Mouse (Mus musculus) embryonic fibroblast, embryonic 13.5 days (primary cell): ENCODE data around the gene Car10. TPM values are rescaled to one million over a fixed set of nuclear protein-coding genes. Genes with fewer than 3 reads are reported as not detected.

Experiments
- H3K27ac ChIP-seq: 2 replicates; pipeline ENCODE4 v1.5.1; 2012; ENCODE audit warnings: low read length, control low read depth, inconsistent platforms; ENCODE audit not compliant: insufficient read depth
- H3K4me1 ChIP-seq: 2 replicates; pipeline ENCODE4 v1.6.1; 2011; ENCODE audit warnings: low read length; ENCODE audit not compliant: control insufficient read depth, insufficient read depth
- H3K4me3 ChIP-seq: 2 replicates; pipeline ENCODE4 v1.5.1; 2011; ENCODE audit warnings: mild to moderate bottlenecking, control low read depth, low read length; ENCODE audit not compliant: insufficient read depth
- CTCF ChIP-seq: IDR thresholded peaks from 2 replicates; pipeline ENCODE4 v1.5.1; 2011; ENCODE audit warnings: mild to moderate bottlenecking, control low read depth, low read length, moderate library complexity, borderline replicate concordance; ENCODE audit not compliant: insufficient read depth
- POLR2A ChIP-seq: IDR thresholded peaks from 2 replicates; pipeline ENCODE4 v1.6.1; 2011; ENCODE audit warnings: low read depth, mild to moderate bottlenecking, control low read depth, low read length, moderate library complexity
- polyA plus RNA-seq: library from polyadenylated mRNA; stranded (reverse); fragments of >200 nt; gene quantifications from 2 replicates; pipeline ENCODE4 v1.2.4, GENCODE M21; 2011; ENCODE audit warnings: low read depth; ENCODE audit not compliant: missing spikeins, insufficient read length

Car10 gene
- polyA plus RNA-seq, 1 experiment, result 0.88 TPM

DNA sequence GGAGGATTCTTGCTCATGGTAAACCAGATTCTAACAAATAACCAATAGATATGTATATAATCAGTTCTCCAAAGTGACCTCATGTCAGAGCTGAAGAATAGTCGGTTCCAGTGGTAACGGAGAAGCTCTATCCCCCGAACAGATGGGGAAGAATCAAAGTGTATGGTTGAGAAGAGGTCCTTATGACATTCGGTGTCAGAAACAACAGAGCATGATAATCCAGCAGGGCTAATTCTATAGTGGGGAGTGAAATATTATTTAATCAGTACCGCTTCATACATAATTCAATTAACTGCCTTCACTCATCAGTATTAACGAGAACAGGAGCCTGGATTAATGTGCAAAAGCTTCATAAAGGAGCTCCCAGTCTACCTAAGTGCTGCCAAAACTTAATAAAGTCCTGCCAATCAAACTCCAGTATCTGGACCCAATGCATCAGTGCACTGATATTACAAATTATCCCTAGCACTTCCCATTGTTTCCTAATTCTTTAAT, 152.0 kb downstream of the Car10 start:
- Histone ChIP-seq H3K4me1 (no peaks in the 10 kb centered on the region), H3K4me3 (no peak overlapping the region), H3K27ac (no peak overlapping the region)
- TF ChIP-seq POLR2A (no peak), CTCF (no peak)

DNA sequence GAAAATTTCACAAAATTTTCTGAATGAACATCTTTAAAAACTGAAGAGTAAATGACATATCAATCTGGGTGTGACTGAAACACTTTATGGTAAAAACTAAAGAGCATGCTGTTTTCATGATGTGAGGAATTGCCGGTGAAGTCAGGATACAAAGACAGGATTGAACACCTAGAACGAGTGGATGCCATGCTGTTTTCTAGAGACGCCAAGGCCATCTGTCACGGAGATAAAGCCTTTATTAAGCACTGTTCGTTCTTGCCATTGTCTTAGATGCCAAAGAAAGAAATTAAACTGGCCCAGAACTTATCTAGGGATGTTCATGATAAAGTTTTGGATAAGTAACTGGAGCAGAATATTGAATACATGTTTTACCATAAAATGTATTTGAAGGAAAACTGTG, 153.9 kb downstream of the Car10 start:
- TF ChIP-seq CTCF (no peak), POLR2A (no peak)
- no peak overlapping the region for H3K4me3 ChIP-seq
- no peak overlapping the region for H3K27ac ChIP-seq
- H3K4me1 ChIP-seq, result no peaks in the 10 kb centered on the region

GRCm38 (mm10) chr11:93263979-93264378, 166.2 kb downstream of the Car10 start:
- Histone ChIP-seq H3K27ac (no peak overlapping the region), H3K4me1 (no peaks in the 10 kb centered on the region), H3K4me3 (no peak overlapping the region)
- TF ChIP-seq CTCF (no peak), POLR2A (no peak)

- Histone ChIP-seq H3K4me3 (no peak overlapping the region), H3K4me1 (no peaks in the 10 kb centered on the region)
- no peak for TF ChIP-seq CTCF
- no peak for TF ChIP-seq POLR2A
Measured at GRCm38 (mm10) chr11:93272016-93272415, 174.2 kb downstream of the Car10 start.

GRCm38 (mm10) chr11:93273906-93274305, 176.1 kb downstream of the Car10 start:
- Histone ChIP-seq H3K4me3 (no peak overlapping the region), H3K27ac (no peak overlapping the region), H3K4me1 (no peaks in the 10 kb centered on the region)
- TF ChIP-seq CTCF (no peak), POLR2A (no peak)

More at GRCm38 (mm10) chr11:93272016-93272415, 174.2 kb downstream of the Car10 start:
- H3K27ac ChIP-seq, result no peak overlapping the region

- H3K4me3 ChIP-seq, result no peak overlapping the region
- no peak overlapping the region for H3K27ac ChIP-seq
- no peak for TF ChIP-seq POLR2A
- TF ChIP-seq CTCF, result no peak
- no peaks in the 10 kb centered on the region for H3K4me1 ChIP-seq
Measured at GRCm38 (mm10) chr11:93293661-93294060, 195.8 kb downstream of the Car10 start.

- Histone ChIP-seq H3K4me1 (no peaks in the 10 kb centered on the region), H3K27ac (no peak overlapping the region), H3K4me3 (no peak overlapping the region)
- no peak for TF ChIP-seq CTCF
- TF ChIP-seq POLR2A, result no peak
Measured at GRCm38 (mm10) chr11:93309981-93310380, 212.2 kb downstream of the Car10 start.

DNA sequence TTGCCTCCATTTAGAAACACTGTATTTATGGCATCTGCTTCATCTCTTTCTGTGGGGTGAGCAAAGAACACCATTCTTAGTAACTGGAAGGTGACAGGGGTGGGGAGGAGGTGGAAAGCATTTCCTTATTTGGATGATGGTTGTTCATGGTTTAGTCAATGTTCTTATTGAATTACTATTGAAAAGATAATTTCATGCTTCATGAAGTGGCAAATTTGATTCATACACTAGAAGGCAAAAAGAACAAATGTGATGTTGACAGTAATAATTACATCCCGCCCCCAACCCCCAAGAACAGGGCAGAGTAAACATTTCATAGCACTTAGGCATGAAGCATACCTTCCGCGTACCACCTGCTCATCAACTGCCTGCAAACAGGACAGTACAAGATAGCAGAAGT, 239.9 kb downstream of the Car10 start:
- H3K27ac ChIP-seq, result no peak overlapping the region
- no peak for TF ChIP-seq POLR2A
- no peak for TF ChIP-seq CTCF
- no peak overlapping the region for H3K4me3 ChIP-seq
- no peaks in the 10 kb centered on the region for H3K4me1 ChIP-seq

DNA sequence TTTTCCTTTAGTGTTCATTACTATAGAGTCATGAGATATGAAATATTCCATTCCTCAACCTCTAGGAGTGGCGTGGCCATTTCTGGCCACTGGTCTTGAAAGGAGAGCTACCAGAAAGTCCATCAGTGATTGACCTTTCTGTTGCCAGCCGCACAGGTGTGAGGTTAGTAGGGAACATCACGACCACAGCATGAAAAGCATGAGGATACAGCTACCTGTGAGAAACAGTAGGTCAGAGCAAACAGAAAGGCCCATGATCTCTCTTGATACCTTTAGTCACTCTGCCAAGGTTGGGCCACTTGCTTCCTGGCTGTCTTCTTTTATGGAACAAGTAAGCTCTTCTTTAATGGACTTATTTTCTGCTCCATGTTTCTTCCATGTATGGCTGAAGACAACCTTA, 246.1 kb downstream of the Car10 start:
- H3K27ac ChIP-seq, result no peak overlapping the region
- H3K4me1 ChIP-seq, result no peaks in the 10 kb centered on the region
- H3K4me3 ChIP-seq, result no peak overlapping the region
- TF ChIP-seq POLR2A, result no peak

GRCm38 (mm10) chr11:93344869-93345268, 247.0 kb downstream of the Car10 start:
- TF ChIP-seq POLR2A (no peak), CTCF (no peak)
- no peak overlapping the region for H3K4me3 ChIP-seq
- H3K4me1 ChIP-seq, result no peaks in the 10 kb centered on the region
- no peak overlapping the region for H3K27ac ChIP-seq

GRCm38 (mm10) chr11:93361576-93361975, 263.7 kb downstream of the Car10 start:
- no peak overlapping the region for H3K4me3 ChIP-seq
- no peaks in the 10 kb centered on the region for H3K4me1 ChIP-seq
- no peak for TF ChIP-seq CTCF
- TF ChIP-seq POLR2A, result no peak
- no peak overlapping the region for H3K27ac ChIP-seq
